Mouse (Mus musculus): ENCODE results near the gene Jsrp1. TPM values are rescaled to one million over a fixed set of nuclear protein-coding genes. Genes with fewer than 3 reads are reported as not detected.

The Jsrp1 gene
- not detected for polyA plus RNA-seq (2015; fragmentation: Illumina TruSeq; extraction: RNeasy Lipid Tissue Mini Kit (QIAGEN cat#74804); ENCODE audit: insufficient read depth, low read depth, low replicate concordance)

GRCm38 (mm10) chr10:80813366-80813765 is at the start of gene Jsrp1:
TSS of gene Jsrp1 (minus strand) at chr10:80813498.

DNA sequence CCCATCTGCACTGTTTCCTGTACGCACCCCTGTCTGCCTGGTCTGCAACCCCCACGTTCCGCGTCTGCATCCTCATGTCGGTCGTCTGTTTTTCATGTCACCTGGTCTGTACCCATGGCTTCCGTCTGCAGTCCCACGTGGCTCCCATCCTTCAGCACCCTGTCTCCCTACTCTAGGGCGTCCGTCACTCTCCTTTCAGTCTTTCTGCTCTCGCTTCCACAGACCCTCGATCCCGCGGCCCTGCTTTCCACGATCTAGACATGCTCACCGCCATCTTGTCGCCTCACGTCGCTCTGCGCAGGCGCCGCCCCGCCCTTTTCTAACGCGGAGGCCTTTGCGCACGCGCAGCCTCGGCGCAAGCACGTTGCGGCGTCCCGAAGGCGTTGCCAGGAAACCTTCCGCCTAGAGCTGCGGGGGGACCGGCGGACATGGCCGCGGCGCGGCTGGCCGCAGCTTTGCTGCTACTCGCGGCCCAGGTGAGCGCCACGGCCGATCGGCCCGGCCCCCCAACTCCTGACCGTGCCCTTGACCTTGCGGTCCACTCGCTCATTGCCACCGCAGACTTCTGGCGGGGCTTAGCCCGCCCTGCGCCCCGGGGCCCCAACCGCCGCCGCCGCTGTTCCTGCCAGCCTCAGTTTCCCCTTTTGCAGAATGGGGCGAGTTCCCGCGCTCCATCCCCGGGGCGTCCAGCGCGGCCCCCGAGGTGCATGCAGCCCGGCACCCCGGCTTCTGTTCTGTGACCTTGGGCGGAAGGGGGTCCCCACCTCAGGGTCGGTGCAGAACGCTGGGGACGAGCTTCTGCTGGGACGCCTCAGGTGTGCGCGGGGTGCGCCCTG is 41.8 kb upstream of the Jsrp1 start, which contains the start of the genes Lsm7 and Sppl2b:
TSS of gene Lsm7 (minus strand) at position 297 of the 836 bp plus-strand sequence.
TSS of gene Sppl2b (plus strand) at position 363 of the 836 bp plus-strand sequence.

DNA sequence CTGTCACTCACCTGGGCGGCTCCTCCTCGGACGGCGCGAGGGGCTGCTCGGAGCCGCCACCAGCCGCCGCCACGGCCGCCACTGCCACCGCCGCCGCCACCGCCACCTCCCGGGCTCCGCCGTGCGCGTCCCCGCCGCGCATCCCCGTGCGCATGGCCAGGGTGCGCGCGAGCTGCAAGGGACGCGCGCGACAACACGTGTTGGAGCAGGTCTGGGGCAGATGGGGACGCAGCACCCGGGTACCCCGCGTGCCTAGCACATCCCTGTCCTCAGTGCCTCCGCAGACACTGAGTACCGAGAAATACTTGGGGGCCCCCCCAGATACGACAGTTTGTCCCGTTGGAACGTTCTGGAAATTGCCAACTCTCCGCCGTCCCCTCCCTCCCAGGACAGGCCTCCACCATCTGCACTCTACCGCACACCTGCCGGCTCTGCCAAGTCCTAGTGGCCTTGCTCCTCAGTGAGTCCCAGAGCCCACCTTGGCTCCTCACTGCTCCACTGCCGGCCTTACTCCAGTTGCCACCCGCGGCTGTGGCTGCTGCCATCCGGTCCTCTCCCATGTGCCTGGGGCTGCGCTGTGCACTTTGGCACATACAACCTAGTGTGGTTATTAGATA is 30.7 kb upstream of the Jsrp1 start, which contains the start of gene Lingo3:
TSS of gene Lingo3 (minus strand) at position 109 of the 617 bp plus-strand sequence.

GRCm38 (mm10) chr10:80826151-80827062 is 13.1 kb upstream of the Jsrp1 start, which contains the start of gene Oaz1:
TSS of gene Oaz1 (plus strand) at chr10:80826656.

DNA sequence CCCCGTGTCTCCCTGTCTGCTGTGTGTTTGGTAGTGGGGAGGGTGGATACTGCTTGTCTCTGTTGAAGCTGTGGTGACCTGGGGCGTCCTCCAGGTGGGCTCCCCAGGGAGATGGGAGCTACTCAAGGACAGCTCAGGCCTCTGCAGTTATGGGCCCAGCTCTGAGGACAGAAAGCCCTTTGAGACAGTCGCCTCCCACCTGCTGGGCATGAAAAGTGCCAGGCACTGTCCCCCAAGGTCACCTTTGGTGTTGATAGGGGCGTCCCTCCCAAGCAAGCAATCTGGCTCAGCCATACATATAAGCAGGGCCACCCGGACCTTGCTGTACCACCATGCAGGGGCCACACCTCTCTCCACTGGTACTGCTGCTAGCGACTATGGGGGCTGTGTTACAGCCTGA is 8.4 kb downstream of the Jsrp1 start, which contains the start of gene Amh:
TSS of gene Amh (plus strand) at position 328 of the 400 bp plus-strand sequence.

GRCm38 (mm10) chr10:80798150-80799006 is 14.9 kb downstream of the Jsrp1 start, which contains the start of the genes Sf3a2 and Plekhj1:
TSS of gene Sf3a2 (plus strand) at chr10:80798198.
TSS of gene Plekhj1 (minus strand) at chr10:80798626.

Other genes with a start within 250 kb of the Jsrp1 start
- gene Klf16, start 236.2 kb downstream of the Jsrp1 start, polyA plus RNA-seq (2015; fragmentation: Illumina TruSeq; extraction: RNeasy Lipid Tissue Mini Kit (QIAGEN cat#74804); ENCODE audit: insufficient read depth, low read depth, low replicate concordance), result 3.2 TPM
- gene Abhd17a, start 223.2 kb downstream of the Jsrp1 start, polyA plus RNA-seq (2015; fragmentation: Illumina TruSeq; extraction: RNeasy Lipid Tissue Mini Kit (QIAGEN cat#74804); ENCODE audit: insufficient read depth, low read depth, low replicate concordance), result 20.8 TPM
- gene Scamp4, start 210.6 kb downstream of the Jsrp1 start, polyA plus RNA-seq (2015; fragmentation: Illumina TruSeq; extraction: RNeasy Lipid Tissue Mini Kit (QIAGEN cat#74804); ENCODE audit: insufficient read depth, low read depth, low replicate concordance), result 17.1 TPM
- gene Adat3, start 210.6 kb downstream of the Jsrp1 start, polyA plus RNA-seq (2015; fragmentation: Illumina TruSeq; extraction: RNeasy Lipid Tissue Mini Kit (QIAGEN cat#74804); ENCODE audit: insufficient read depth, low read depth, low replicate concordance), result not detected
- 1.0 TPM for gene Gm49322, start 207.5 kb downstream of the Jsrp1 start, polyA plus RNA-seq (2015; fragmentation: Illumina TruSeq; extraction: RNeasy Lipid Tissue Mini Kit (QIAGEN cat#74804); ENCODE audit: insufficient read depth, low read depth, low replicate concordance)
- gene Csnk1g2, start 190.7 kb downstream of the Jsrp1 start, polyA plus RNA-seq (2015; fragmentation: Illumina TruSeq; extraction: RNeasy Lipid Tissue Mini Kit (QIAGEN cat#74804); ENCODE audit: insufficient read depth, low read depth, low replicate concordance), result 47.7 TPM
- gene Btbd2, start 156.4 kb downstream of the Jsrp1 start, polyA plus RNA-seq (2015; fragmentation: Illumina TruSeq; extraction: RNeasy Lipid Tissue Mini Kit (QIAGEN cat#74804); ENCODE audit: insufficient read depth, low read depth, low replicate concordance), result 7.6 TPM
- gene Mknk2, start 135.4 kb downstream of the Jsrp1 start, polyA plus RNA-seq (2015; fragmentation: Illumina TruSeq; extraction: RNeasy Lipid Tissue Mini Kit (QIAGEN cat#74804); ENCODE audit: insufficient read depth, low read depth, low replicate concordance), result 15.8 TPM
- 3.8 TPM for gene Mob3a, start 111.5 kb downstream of the Jsrp1 start, polyA plus RNA-seq (2015; fragmentation: Illumina TruSeq; extraction: RNeasy Lipid Tissue Mini Kit (QIAGEN cat#74804); ENCODE audit: insufficient read depth, low read depth, low replicate concordance)
- gene Izumo4, start 111.3 kb downstream of the Jsrp1 start, polyA plus RNA-seq (2015; fragmentation: Illumina TruSeq; extraction: RNeasy Lipid Tissue Mini Kit (QIAGEN cat#74804); ENCODE audit: insufficient read depth, low read depth, low replicate concordance), result 24.6 TPM
- 48.4 TPM for gene Ap3d1, start 71.2 kb downstream of the Jsrp1 start, polyA plus RNA-seq (2015; fragmentation: Illumina TruSeq; extraction: RNeasy Lipid Tissue Mini Kit (QIAGEN cat#74804); ENCODE audit: insufficient read depth, low read depth, low replicate concordance)
- 7.8 TPM for gene Dot1l, start 58.3 kb downstream of the Jsrp1 start, polyA plus RNA-seq (2015; fragmentation: Illumina TruSeq; extraction: RNeasy Lipid Tissue Mini Kit (QIAGEN cat#74804); ENCODE audit: insufficient read depth, low read depth, low replicate concordance)
- 9.5 TPM for gene Sf3a2, start 15.3 kb downstream of the Jsrp1 start, polyA plus RNA-seq (2015; fragmentation: Illumina TruSeq; extraction: RNeasy Lipid Tissue Mini Kit (QIAGEN cat#74804); ENCODE audit: insufficient read depth, low read depth, low replicate concordance)
- 17.7 TPM for gene Plekhj1, start 14.9 kb downstream of the Jsrp1 start, polyA plus RNA-seq (2015; fragmentation: Illumina TruSeq; extraction: RNeasy Lipid Tissue Mini Kit (QIAGEN cat#74804); ENCODE audit: insufficient read depth, low read depth, low replicate concordance)
- gene Amh, start 8.3 kb downstream of the Jsrp1 start, polyA plus RNA-seq (2015; fragmentation: Illumina TruSeq; extraction: RNeasy Lipid Tissue Mini Kit (QIAGEN cat#74804); ENCODE audit: insufficient read depth, low read depth, low replicate concordance), result not detected
- gene Oaz1, start 13.2 kb upstream of the Jsrp1 start, polyA plus RNA-seq (2015; fragmentation: Illumina TruSeq; extraction: RNeasy Lipid Tissue Mini Kit (QIAGEN cat#74804); ENCODE audit: insufficient read depth, low read depth, low replicate concordance), result 185 TPM
- not detected for gene Lingo3, start 30.5 kb upstream of the Jsrp1 start, polyA plus RNA-seq (2015; fragmentation: Illumina TruSeq; extraction: RNeasy Lipid Tissue Mini Kit (QIAGEN cat#74804); ENCODE audit: insufficient read depth, low read depth, low replicate concordance)
- 38.7 TPM for gene Lsm7, start 41.7 kb upstream of the Jsrp1 start, polyA plus RNA-seq (2015; fragmentation: Illumina TruSeq; extraction: RNeasy Lipid Tissue Mini Kit (QIAGEN cat#74804); ENCODE audit: insufficient read depth, low read depth, low replicate concordance)
- 7.9 TPM for gene Sppl2b, start 41.8 kb upstream of the Jsrp1 start, polyA plus RNA-seq (2015; fragmentation: Illumina TruSeq; extraction: RNeasy Lipid Tissue Mini Kit (QIAGEN cat#74804); ENCODE audit: insufficient read depth, low read depth, low replicate concordance)
- not detected for gene Tmprss9, start 58.4 kb upstream of the Jsrp1 start, polyA plus RNA-seq (2015; fragmentation: Illumina TruSeq; extraction: RNeasy Lipid Tissue Mini Kit (QIAGEN cat#74804); ENCODE audit: insufficient read depth, low read depth, low replicate concordance)
- gene Timm13, start 87.5 kb upstream of the Jsrp1 start, polyA plus RNA-seq (2015; fragmentation: Illumina TruSeq; extraction: RNeasy Lipid Tissue Mini Kit (QIAGEN cat#74804); ENCODE audit: insufficient read depth, low read depth, low replicate concordance), result 31.2 TPM
- 2.3 TPM for gene Lmnb2, start 104.7 kb upstream of the Jsrp1 start, polyA plus RNA-seq (2015; fragmentation: Illumina TruSeq; extraction: RNeasy Lipid Tissue Mini Kit (QIAGEN cat#74804); ENCODE audit: insufficient read depth, low read depth, low replicate concordance)
- gene Gadd45b, start 116.6 kb upstream of the Jsrp1 start, polyA plus RNA-seq (2015; fragmentation: Illumina TruSeq; extraction: RNeasy Lipid Tissue Mini Kit (QIAGEN cat#74804); ENCODE audit: insufficient read depth, low read depth, low replicate concordance), result 4.3 TPM
- gene Gng7, start 201.4 kb upstream of the Jsrp1 start, polyA plus RNA-seq (2015; fragmentation: Illumina TruSeq; extraction: RNeasy Lipid Tissue Mini Kit (QIAGEN cat#74804); ENCODE audit: insufficient read depth, low read depth, low replicate concordance), result 1.4 TPM
- gene Diras1, start 212.2 kb upstream of the Jsrp1 start, polyA plus RNA-seq (2015; fragmentation: Illumina TruSeq; extraction: RNeasy Lipid Tissue Mini Kit (QIAGEN cat#74804); ENCODE audit: insufficient read depth, low read depth, low replicate concordance), result not detected
- 5.1 TPM for gene Slc39a3, start 223.9 kb upstream of the Jsrp1 start, polyA plus RNA-seq (2015; fragmentation: Illumina TruSeq; extraction: RNeasy Lipid Tissue Mini Kit (QIAGEN cat#74804); ENCODE audit: insufficient read depth, low read depth, low replicate concordance)
- gene Sgta, start 246.7 kb upstream of the Jsrp1 start, polyA plus RNA-seq (2015; fragmentation: Illumina TruSeq; extraction: RNeasy Lipid Tissue Mini Kit (QIAGEN cat#74804); ENCODE audit: insufficient read depth, low read depth, low replicate concordance), result 24.1 TPM

Data from pancreas, adult 10 weeks (tissue).